Mouse (Mus musculus) CH12.LX (cell line): ENCODE results near the gene Trim9. TPM values are rescaled to one million over a fixed set of nuclear protein-coding genes. Genes with fewer than 3 reads are reported as not detected.

Experiments used
- DNase-seq: peaks from one replicate; pipeline ENCODE4 v3.0.0-alpha.2; 2013; ENCODE audit errors: extremely low read depth
- H3K27ac ChIP-seq: 2 replicates; pipeline ENCODE4 v1.5.1; 2012; ENCODE audit warnings: low read depth, mild to moderate bottlenecking, control low read depth, moderate library complexity; ENCODE audit not compliant: insufficient read depth
- H3K27me3 ChIP-seq: replicated peaks from 2 replicates; pipeline ENCODE3; 2012; ENCODE audit warnings: inconsistent platforms
- H3K36me3 ChIP-seq, 2 experiments: replicated peaks in 1 of 2; 2 replicates each; pipeline versions ENCODE3 to v1.6.1; 2012; ENCODE audit warnings: inconsistent platforms in 1 of 2, low read length in 1 of 2, mild to moderate bottlenecking in 1 of 2, mixed read lengths in 1 of 2, moderate library complexity in 1 of 2; ENCODE audit not compliant: control insufficient read depth in 1 of 2, insufficient read depth in 1 of 2
- H3K4me1 ChIP-seq, 2 experiments: 2 replicates each; pipeline ENCODE4 v1.6.1; 2012; ENCODE audit warnings: inconsistent platforms in 1 of 2, moderate library complexity in 1 of 2; ENCODE audit not compliant: insufficient read depth in 2 of 2, control insufficient read depth in 1 of 2
- H3K4me2 ChIP-seq: 2 replicates; pipeline ENCODE4 v1.6.1; 2012; ENCODE audit warnings: low read depth, mild to moderate bottlenecking, control low read depth; ENCODE audit not compliant: poor library complexity, insufficient read depth, severe bottlenecking
- H3K4me3 ChIP-seq, 3 experiments: fragments of 150-350 bp in 1 of 3; sonication (generic) in 1 of 3; replicated peaks in 1 of 3; 2 replicates each; pipeline versions ENCODE3 to v1.5.1; 2011 to 2012; ENCODE audit warnings: low read depth in 2 of 3, low read length in 2 of 3, mild to moderate bottlenecking in 2 of 3, moderate library complexity in 2 of 3, control low read depth in 1 of 3, improper control_type of control experiment in 1 of 3, inconsistent platforms in 1 of 3, mixed read lengths in 1 of 3; ENCODE audit not compliant: poor library complexity in 1 of 3
- H3K79me2 ChIP-seq: replicated peaks from 2 replicates; pipeline ENCODE4 v1.6.1; 2012; ENCODE audit warnings: mild to moderate bottlenecking, moderate library complexity; ENCODE audit not compliant: control insufficient read depth, poor library complexity, insufficient read depth, severe bottlenecking; ENCODE audit errors: extremely low read depth
- H3K9ac ChIP-seq: 2 replicates; pipeline ENCODE4 v1.6.1; 2012; ENCODE audit warnings: low read depth, mild to moderate bottlenecking, control low read depth, moderate library complexity; ENCODE audit not compliant: insufficient read depth
- H3K9me3 ChIP-seq: replicated peaks from 2 replicates; pipeline ENCODE3; 2012; ENCODE audit warnings: low read length, inconsistent platforms, mixed read lengths
- BHLHE40 ChIP-seq: IDR thresholded peaks from 2 replicates; pipeline ENCODE4 v1.6.1; 2011; ENCODE audit warnings: mild to moderate bottlenecking, low read depth, low read length, improper control_type of control experiment
- CTCF ChIP-seq, 2 experiments: IDR thresholded peaks in 1 of 2; conservative IDR thresholded peaks in 1 of 2; 2 replicates each; pipeline ENCODE4 v1.5.1; 2011 to 2012; ENCODE audit warnings: low read depth in 2 of 2, low read length in 2 of 2, improper control_type of control experiment in 1 of 2, inconsistent platforms in 1 of 2, mild to moderate bottlenecking in 1 of 2, moderate library complexity in 1 of 2
- GABPA ChIP-seq: IDR thresholded peaks from 2 replicates; pipeline ENCODE4 v1.6.1; 2012; ENCODE audit warnings: low read depth, low read length, improper control_type of control experiment, inconsistent platforms; ENCODE audit not compliant: insufficient replicate concordance
- JUN ChIP-seq: IDR thresholded peaks from 2 replicates; pipeline ENCODE4 v1.6.1; 2011; ENCODE audit warnings: low read depth, mild to moderate bottlenecking, low read length, improper control_type of control experiment, moderate library complexity; ENCODE audit not compliant: insufficient read depth
- JUND ChIP-seq: conservative IDR thresholded peaks from 2 replicates; pipeline ENCODE4 v1.6.1; 2011; ENCODE audit warnings: low read depth, low read length, improper control_type of control experiment
- KAT2A ChIP-seq: IDR thresholded peaks from 2 replicates; pipeline ENCODE4 v1.6.1; 2012; ENCODE audit warnings: low read length, improper control_type of control experiment, inconsistent platforms; ENCODE audit not compliant: insufficient replicate concordance
- MYC ChIP-seq: IDR thresholded peaks from 2 replicates; pipeline ENCODE4 v1.6.1; 2011; ENCODE audit warnings: low read depth, mild to moderate bottlenecking, improper control_type of control experiment, low read length
- NRF1 ChIP-seq: IDR thresholded peaks from 2 replicates; pipeline ENCODE4 v1.6.1; 2014; ENCODE audit warnings: low read depth, mild to moderate bottlenecking, inconsistent platforms, low read length, improper control_type of control experiment, moderate library complexity
- PAX5 ChIP-seq: IDR thresholded peaks from 2 replicates; pipeline ENCODE4 v1.6.1; 2012; ENCODE audit warnings: low read length, inconsistent platforms, mixed read lengths
- POLR2AphosphoS2 ChIP-seq: IDR thresholded peaks from 2 replicates; pipeline ENCODE4 v1.6.1; 2011; ENCODE audit warnings: low read depth, low read length, improper control_type of control experiment
- SMC3 ChIP-seq: IDR thresholded peaks from 2 replicates; pipeline ENCODE4 v1.6.1; 2011; ENCODE audit warnings: low read depth, low read length, improper control_type of control experiment
- TCF12 ChIP-seq: IDR thresholded peaks from 2 replicates; pipeline ENCODE4 v1.6.1; 2014; ENCODE audit warnings: low read depth, mild to moderate bottlenecking, inconsistent platforms, low read length, improper control_type of control experiment
- UBTF ChIP-seq: IDR thresholded peaks from 2 replicates; pipeline ENCODE4 v1.6.1; 2012; ENCODE audit warnings: low read depth, mild to moderate bottlenecking, inconsistent platforms, low read length, improper control_type of control experiment, moderate library complexity
- USF1 ChIP-seq: IDR thresholded peaks from 2 replicates; pipeline ENCODE4 v1.6.1; 2014; ENCODE audit warnings: low read depth, mild to moderate bottlenecking, inconsistent platforms, low read length, improper control_type of control experiment
- ZC3H11A ChIP-seq: IDR thresholded peaks from 2 replicates; pipeline ENCODE4 v1.6.1; 2012; ENCODE audit warnings: low read depth, mild to moderate bottlenecking, inconsistent platforms, low read length, improper control_type of control experiment
- ZNF384 ChIP-seq: IDR thresholded peaks from 2 replicates; pipeline ENCODE4 v1.6.1; 2012; ENCODE audit warnings: low read depth, low read length, improper control_type of control experiment, inconsistent platforms
- dilution Hi-C: fragments of 300-500 bp; cut with MboI; formaldehyde crosslinking; loops from 2 replicates; pipeline ENCODE4 v1.14.3; 2020; ENCODE audit warnings: low sequenced_read_pairs; ENCODE audit not compliant: extremely low pct_unique_long_range_greater_than_20kb, extremely low pct_ligation_motif_present
- in situ Hi-C: fragments of 300-500 bp; cut with MboI; formaldehyde crosslinking; loops from 3 replicates; pipeline ENCODE4 v1.14.3; 2019; ENCODE audit warnings: low sequenced_read_pairs, low pct_ligation_motif_present, low pct_unique_long_range_greater_than_20kb, mixed read lengths
- polyA plus RNA-seq: library from polyadenylated mRNA; unstranded; fragments of >175 nt; gene quantifications from 2 replicates; pipeline ENCODE4 v1.2.1, GENCODE M21; 2012; ENCODE audit warnings: low read depth; ENCODE audit not compliant: insufficient read length
- total RNA-seq, 2 experiments: library from RNA; depleted of rRNA; stranded (reverse); fragments of 300-350 nt in 1 of 2; fragments of >200 nt in 1 of 2; gene quantifications; 2 replicates each; pipeline ENCODE4 v1.2.3; 2012 to 2014

The Trim9 gene
- total and polyA plus RNA-seq, 3 experiments: 0.07 TPM; not detected in 2

DNA sequence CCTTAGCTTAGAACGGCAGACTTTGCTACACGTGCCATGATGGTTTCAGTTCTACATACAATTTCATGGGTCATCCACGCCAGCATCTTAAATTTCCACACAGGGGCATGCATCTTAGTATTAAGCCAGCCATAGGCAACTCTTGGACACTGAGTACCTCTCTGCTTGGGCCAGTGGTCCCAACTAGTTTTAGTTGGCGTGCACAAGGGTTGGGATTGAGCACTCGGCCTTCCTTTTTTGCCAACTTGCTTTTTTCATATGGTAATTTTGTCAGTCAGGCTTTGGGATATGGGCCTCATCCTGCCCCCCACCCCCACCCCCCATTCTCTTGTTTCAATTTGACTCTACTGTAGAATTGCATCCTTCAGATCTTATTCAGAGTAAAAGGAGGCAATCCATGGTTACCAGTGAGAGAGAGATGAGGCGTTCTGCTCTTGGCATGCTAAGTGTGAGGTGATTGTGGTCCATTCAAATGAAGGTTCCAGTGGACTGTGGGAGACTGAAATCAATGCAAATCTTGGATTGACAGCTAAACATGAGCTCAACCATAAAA lies 14.1 kb downstream of the Trim9 start:
- no peak for DNase-seq
- dilution Hi-C loops: no loop called here
- TF ChIP-seq USF1: no peak
- no peak for TF ChIP-seq UBTF
- TF ChIP-seq PAX5: no peak
- TF ChIP-seq GABPA: no peak
- no peak for TF ChIP-seq SMC3
- TF ChIP-seq BHLHE40: peak; percentile 53
- no peak for TF ChIP-seq ZNF384
- TF ChIP-seq ZC3H11A: no peak

GRCm38 (mm10) chr12:70329059-70329458 lies 18.4 kb downstream of the Trim9 start:
- no peaks in the 10 kb centered on the region for H3K27me3 ChIP-seq
- TF ChIP-seq CTCF (conservative IDR thresholded peaks at IDR 0.05 in 1 of 2, IDR thresholded peaks at IDR 0.05 in 1 of 2; ENCODE audit: low read depth in 2 of 2, low read length in 2 of 2): no peak
- no peak for TF ChIP-seq JUN
- no peak for TF ChIP-seq POLR2AphosphoS2
- TF ChIP-seq MYC: no peak
- no peak for TF ChIP-seq JUND
- TF ChIP-seq TCF12: no peak
- H3K9me3 ChIP-seq: no peaks in the 10 kb centered on the region
- dilution Hi-C loops (no loop called here), in situ Hi-C loops (no loop called here)
- H3K4me1 ChIP-seq: no peaks in the 10 kb centered on the region
- H3K9ac ChIP-seq: no peak overlapping the region
- no peak for DNase-seq
- H3K79me2 ChIP-seq: no peaks in the 10 kb centered on the region
- H3K36me3 ChIP-seq: no peaks in the 10 kb centered on the region
- no peak overlapping the region for H3K27ac ChIP-seq
- H3K4me2 ChIP-seq: no peak overlapping the region
- H3K4me3 ChIP-seq: no peak overlapping the region

More for the DNA sequence above, 14.1 kb downstream of the Trim9 start:
- Histone ChIP-seq H3K79me2 (no peaks in the 10 kb centered on the region), H3K9me3 (no peaks in the 10 kb centered on the region), H3K9ac (no peak overlapping the region), H3K4me2 (no peak overlapping the region), H3K36me3 (no peaks in the 10 kb centered on the region), H3K4me1 (no peaks in the 10 kb centered on the region), H3K27ac (no peak overlapping the region), H3K4me3 (no peak overlapping the region), H3K27me3 (no peaks in the 10 kb centered on the region)
- in situ Hi-C loops: no loop called here

DNA sequence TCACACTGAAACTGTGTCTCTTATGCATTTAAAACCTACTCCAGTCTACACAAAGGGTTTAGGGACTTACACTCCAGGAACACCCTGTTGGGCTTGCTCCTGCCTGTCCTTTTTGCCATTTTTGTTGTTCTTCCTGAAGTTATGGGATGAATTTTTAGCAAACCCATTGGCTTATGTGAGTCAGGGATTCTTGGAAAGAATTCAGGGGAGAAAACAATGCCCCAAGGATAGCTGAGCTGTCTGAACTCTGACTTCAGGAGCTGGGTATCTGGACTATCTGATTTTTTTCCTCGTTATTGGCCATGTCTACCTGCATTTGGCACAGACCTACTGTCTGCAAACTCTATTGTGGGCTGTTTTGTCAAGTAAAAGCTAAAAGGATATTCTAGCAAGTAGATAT lies 20.5 kb downstream of the Trim9 start:
- in situ Hi-C loops: no loop called here
- no peaks in the 10 kb centered on the region for H3K4me1 ChIP-seq
- dilution Hi-C loops: no loop called here

More for the DNA sequence above, 20.5 kb downstream of the Trim9 start:
- Histone ChIP-seq H3K4me3 (no peak overlapping the region), H3K9ac (no peak overlapping the region), H3K79me2 (no peaks in the 10 kb centered on the region), H3K27me3 (no peaks in the 10 kb centered on the region), H3K4me2 (no peak overlapping the region), H3K36me3 (no peaks in the 10 kb centered on the region), H3K27ac (no peak overlapping the region), H3K9me3 (no peaks in the 10 kb centered on the region)
- DNase-seq: no peak
- TF ChIP-seq NRF1: no peak
- TF ChIP-seq KAT2A: no peak
